Mouse (Mus musculus) granulocyte monocyte progenitor cell, adult 5-6 weeks (primary cell): ENCODE measurements at regions not wholly inside any gene's neighbourhood (a gene's known extent, or its start where the extent isn't known, plus 50 kb on each side); places are given as distances from the start of the nearest gene placed in this dataset.

Source experiments
- ATAC-seq: replicated peaks from 2 replicates; pipeline ENCODE4 v1.8.0; 2016; ENCODE audit warnings: mild to moderate bottlenecking, moderate TSS enrichment, inconsistent platforms; ENCODE audit not compliant: poor library complexity, severe bottlenecking

DNA sequence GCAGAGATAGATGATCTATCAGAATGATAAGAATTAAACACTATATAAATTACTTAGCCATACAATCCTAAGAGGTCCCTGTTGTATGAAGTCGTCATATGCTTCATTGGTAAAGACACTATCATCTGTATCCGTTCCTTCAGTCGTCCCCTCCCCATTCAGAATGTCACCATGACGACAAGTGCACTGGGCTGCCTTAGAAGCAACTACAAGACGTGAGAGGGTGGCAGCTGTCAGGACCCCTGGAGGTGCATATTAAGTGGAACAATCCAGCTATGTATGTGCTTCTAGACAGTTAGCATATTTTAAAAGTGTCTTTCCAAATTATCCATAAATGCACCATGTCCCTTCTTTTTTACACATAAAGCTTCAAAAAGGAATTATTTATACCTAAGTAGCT lies 343.0 kb upstream of the 5930422O12Rik start:
- ATAC-seq = no peak

DNA sequence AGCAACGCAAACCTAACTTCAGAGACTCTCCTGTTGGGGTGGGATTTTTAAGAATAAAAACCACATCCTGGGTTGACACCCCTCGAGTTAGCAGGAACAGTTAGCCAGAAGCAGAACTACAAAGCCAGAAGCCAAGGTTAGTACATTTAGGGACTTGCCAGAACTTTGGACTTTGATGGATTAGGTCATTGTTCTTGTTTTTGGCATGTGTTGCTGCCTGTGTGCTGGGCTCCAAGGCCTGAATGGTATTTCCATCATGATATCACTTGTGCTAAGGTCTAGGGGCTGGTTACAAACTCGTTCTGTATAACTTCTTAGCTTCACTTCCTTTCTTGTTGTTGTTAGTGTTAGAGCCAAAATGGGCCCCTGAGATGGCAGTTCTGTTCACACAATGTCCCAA lies 338.8 kb upstream of the 5930422O12Rik start:
- ATAC-seq = no peak

DNA sequence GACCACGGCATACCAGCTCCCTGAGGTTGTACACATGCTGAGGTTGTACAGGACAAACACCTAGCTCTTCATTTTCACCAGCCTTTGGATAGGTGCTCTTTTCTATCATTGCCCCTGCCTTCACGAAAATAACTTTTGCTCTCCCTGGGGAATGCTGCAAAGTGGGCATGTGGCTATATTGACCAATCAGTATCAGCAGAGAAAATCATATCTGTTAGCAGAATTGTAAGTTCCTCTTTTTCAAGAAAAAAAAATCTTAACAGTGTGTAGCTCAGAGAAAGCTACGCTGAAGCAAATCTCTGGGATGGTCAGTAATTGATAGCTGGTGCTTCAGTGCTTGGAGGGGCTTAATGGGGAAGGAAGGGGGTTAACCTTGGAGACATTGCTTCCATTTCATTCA lies 319.6 kb upstream of the 5930422O12Rik start:
- ATAC-seq = no peak

- no peak for ATAC-seq
These were observed 313.0 kb upstream of the 5930422O12Rik start for GRCm38 (mm10) chr8:33115271-33116236.

- ATAC-seq = no peak
These were observed 305.4 kb upstream of the 5930422O12Rik start for GRCm38 (mm10) chr8:33123061-33123587.

GRCm38 (mm10) chr8:33126981-33127380 lies 301.5 kb upstream of the 5930422O12Rik start:
- no peak for ATAC-seq

- ATAC-seq = no peak
These were observed 289.6 kb upstream of the 5930422O12Rik start for GRCm38 (mm10) chr8:33138874-33139273.

GRCm38 (mm10) chr8:33139850-33140249 lies 288.7 kb upstream of the 5930422O12Rik start:
- ATAC-seq = no peak

- ATAC-seq = no peak
These were observed 250.9 kb upstream of the 5930422O12Rik start for GRCm38 (mm10) chr8:33177642-33178041.

DNA sequence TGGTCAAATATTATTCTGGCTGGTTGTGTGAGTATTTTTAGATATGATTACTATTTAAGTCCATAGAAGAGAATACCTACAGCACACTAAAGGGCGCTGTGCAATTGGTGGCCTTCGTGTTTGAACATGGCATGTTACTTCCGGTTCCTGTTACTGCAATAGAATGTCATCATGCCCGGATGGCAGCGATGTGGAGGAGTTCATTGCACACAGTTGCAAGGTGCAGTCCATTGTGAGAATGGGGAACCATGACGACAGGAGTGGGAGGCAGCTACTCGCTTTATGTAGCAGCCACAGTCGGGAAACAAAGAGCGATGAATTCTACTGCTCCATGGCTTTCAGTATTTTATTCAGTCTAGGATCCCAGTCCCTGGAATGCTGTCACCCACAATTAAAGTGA lies 245.5 kb upstream of the 5930422O12Rik start:
- peak; percentile 81 for ATAC-seq
